Mouse (Mus musculus) small intestine, adult 2 months (tissue): ENCODE data around the gene 2410015M20Rik.

Source experiments
- CTCF ChIP-seq: fragments of 200-500 bp; IDR thresholded peaks from 2 replicates; pipeline ENCODE4 v1.5.1; 2012; ENCODE audit warnings: low read depth, mild to moderate bottlenecking, control low read depth, inconsistent platforms, low read length, moderate library complexity, mixed read lengths; ENCODE audit not compliant: insufficient replicate concordance, insufficient read length; ENCODE audit errors: extremely low read depth
- POLR2A ChIP-seq: fragments of 200-500 bp; IDR thresholded peaks from 2 replicates; pipeline ENCODE4 v1.6.1; 2012; ENCODE audit warnings: low read depth, mild to moderate bottlenecking, control low read depth, inconsistent platforms, low read length, moderate library complexity

DNA sequence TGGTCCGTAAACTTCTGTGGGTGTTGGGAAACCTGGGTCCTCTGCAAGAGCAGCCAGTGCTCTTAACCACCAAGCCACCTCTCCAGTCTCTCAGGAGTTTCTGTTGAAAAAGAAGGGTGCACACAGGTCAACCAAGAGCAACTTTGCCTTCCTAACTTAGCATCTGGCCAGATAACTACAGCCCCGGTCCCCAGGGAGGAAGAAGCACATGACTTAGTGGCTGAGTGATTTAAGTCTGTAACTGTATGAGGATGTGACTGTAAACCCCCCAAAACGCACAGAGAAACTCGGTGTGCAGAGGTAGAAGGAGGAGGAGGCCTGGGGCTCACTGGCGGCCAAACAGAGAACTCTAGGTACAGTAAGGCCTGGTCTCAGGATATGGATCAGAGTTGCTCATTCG is 24.5 kb upstream of the 2410015M20Rik start:
- no peak for TF ChIP-seq CTCF
- TF ChIP-seq POLR2A = no peak
